Mouse (Mus musculus) erythroblast, embryonic 14.5 days (primary cell): ENCODE data around the gene Txndc17.

Experiments
- GATA1 ChIP-seq: IDR thresholded peaks from 2 replicates; pipeline ENCODE4 v1.6.1; 2012; ENCODE audit warnings: low read length, inconsistent platforms, mixed read lengths
- TAL1 ChIP-seq: IDR thresholded peaks from 3 replicates; pipeline ENCODE4 v1.6.1; 2012; ENCODE audit warnings: low read length, inconsistent platforms, mixed read lengths

- TF ChIP-seq TAL1 (no peak), GATA1 (no peak)
These were observed 24.7 kb downstream of the Txndc17 start for GRCm38 (mm10) chr11:72232068-72232467.
